Mouse (Mus musculus) myocyte (in vitro differentiated cells): ENCODE measurements around the gene Zbtb11. TPM values are rescaled to one million over a fixed set of nuclear protein-coding genes. Genes with fewer than 3 reads are reported as not detected.

Experiments used
- H3K27me3 ChIP-seq: one replicate; pipeline ENCODE4 v1.6.1; 2011; ENCODE audit not compliant: control insufficient read depth, insufficient read depth, insufficient read length
- H3K36me3 ChIP-seq: one replicate; pipeline ENCODE4 v1.6.1; 2011; ENCODE audit not compliant: control insufficient read depth, insufficient read depth
- H3K4me2 ChIP-seq: one replicate; pipeline ENCODE4 v1.6.1; 2011; ENCODE audit warnings: low read depth, control low read depth
- H3K4me3 ChIP-seq: one replicate; pipeline ENCODE4 v1.5.1; 2011; ENCODE audit warnings: mild to moderate bottlenecking, control low read depth, moderate library complexity
- H3K79me2 ChIP-seq: one replicate; pipeline ENCODE4 v1.6.1; 2011; ENCODE audit not compliant: control insufficient read depth, insufficient read depth
- H3ac ChIP-seq: one replicate; pipeline ENCODE4 v1.6.1; 2011; ENCODE audit not compliant: control insufficient read depth, insufficient read length
- CEBPB ChIP-seq: IDR thresholded peaks from 2 replicates; pipeline ENCODE4 v1.6.1; 2011; ENCODE audit warnings: mild to moderate bottlenecking, moderate library complexity; ENCODE audit not compliant: poor library complexity, insufficient read depth, severe bottlenecking
- E2F4 ChIP-seq: IDR thresholded peaks from one replicate; pipeline ENCODE4 v1.6.1; 2011; ENCODE audit warnings: mild to moderate bottlenecking, control low read depth, moderate library complexity; ENCODE audit not compliant: insufficient read depth
- MAX ChIP-seq: IDR thresholded peaks from one replicate; pipeline ENCODE4 v1.6.1; 2011; ENCODE audit warnings: low read depth, mild to moderate bottlenecking, control low read depth
- MYOD1 ChIP-seq, 3 experiments: IDR thresholded peaks; one replicate each; pipeline ENCODE4 v1.6.1; 2011; ENCODE audit warnings: control low read depth in 2 of 3, low read depth in 2 of 3, mild to moderate bottlenecking in 2 of 3, moderate library complexity in 1 of 3; ENCODE audit not compliant: insufficient read length in 2 of 3, control insufficient read depth in 1 of 3
- MYOG ChIP-seq, 3 experiments: IDR thresholded peaks; one replicate each; pipeline ENCODE4 v1.6.1; 2011; ENCODE audit warnings: control low read depth in 2 of 3, low read depth in 2 of 3, mild to moderate bottlenecking in 2 of 3; ENCODE audit not compliant: insufficient read length in 2 of 3, control insufficient read depth in 1 of 3, insufficient read depth in 1 of 3
- POLR2A ChIP-seq: IDR thresholded peaks from one replicate; pipeline ENCODE4 v1.6.1; 2011; ENCODE audit warnings: low read depth, mild to moderate bottlenecking, control low read depth, moderate library complexity; ENCODE audit not compliant: insufficient read length
- POLR2AphosphoS2 ChIP-seq: IDR thresholded peaks from one replicate; pipeline ENCODE4 v1.6.1; 2011; ENCODE audit warnings: low read depth, control low read depth; ENCODE audit not compliant: insufficient read length
- REST ChIP-seq: IDR thresholded peaks from one replicate; pipeline ENCODE4 v1.6.1; 2011; ENCODE audit warnings: mild to moderate bottlenecking, control low read depth, moderate library complexity; ENCODE audit not compliant: insufficient read depth, insufficient read length
- SRF ChIP-seq: IDR thresholded peaks from one replicate; pipeline ENCODE4 v1.6.1; 2011; ENCODE audit warnings: low read depth; ENCODE audit not compliant: control insufficient read depth, insufficient read length
- TCF12 ChIP-seq: IDR thresholded peaks from one replicate; pipeline ENCODE4 v1.6.1; 2011; ENCODE audit warnings: mild to moderate bottlenecking, control low read depth; ENCODE audit not compliant: poor library complexity, insufficient read depth, severe bottlenecking
- TCF3 ChIP-seq: IDR thresholded peaks from one replicate; pipeline ENCODE4 v1.6.1; 2011; ENCODE audit warnings: low read depth, control low read depth; ENCODE audit not compliant: insufficient read length
- USF1 ChIP-seq: IDR thresholded peaks from one replicate; pipeline ENCODE4 v1.6.1; 2011; ENCODE audit warnings: low read depth, mild to moderate bottlenecking, control low read depth, moderate library complexity
- polyA plus RNA-seq: library from polyadenylated mRNA; unstranded; fragments of >200 nt; fragmentation: generic; extraction: Trizol; gene quantifications from one replicate; pipeline ENCODE4 v1.2.1, GENCODE M21; 2012; ENCODE audit warnings: missing spikeins

Gene Zbtb11
- polyA plus RNA-seq, 1 experiment, result 5.1 TPM

DNA sequence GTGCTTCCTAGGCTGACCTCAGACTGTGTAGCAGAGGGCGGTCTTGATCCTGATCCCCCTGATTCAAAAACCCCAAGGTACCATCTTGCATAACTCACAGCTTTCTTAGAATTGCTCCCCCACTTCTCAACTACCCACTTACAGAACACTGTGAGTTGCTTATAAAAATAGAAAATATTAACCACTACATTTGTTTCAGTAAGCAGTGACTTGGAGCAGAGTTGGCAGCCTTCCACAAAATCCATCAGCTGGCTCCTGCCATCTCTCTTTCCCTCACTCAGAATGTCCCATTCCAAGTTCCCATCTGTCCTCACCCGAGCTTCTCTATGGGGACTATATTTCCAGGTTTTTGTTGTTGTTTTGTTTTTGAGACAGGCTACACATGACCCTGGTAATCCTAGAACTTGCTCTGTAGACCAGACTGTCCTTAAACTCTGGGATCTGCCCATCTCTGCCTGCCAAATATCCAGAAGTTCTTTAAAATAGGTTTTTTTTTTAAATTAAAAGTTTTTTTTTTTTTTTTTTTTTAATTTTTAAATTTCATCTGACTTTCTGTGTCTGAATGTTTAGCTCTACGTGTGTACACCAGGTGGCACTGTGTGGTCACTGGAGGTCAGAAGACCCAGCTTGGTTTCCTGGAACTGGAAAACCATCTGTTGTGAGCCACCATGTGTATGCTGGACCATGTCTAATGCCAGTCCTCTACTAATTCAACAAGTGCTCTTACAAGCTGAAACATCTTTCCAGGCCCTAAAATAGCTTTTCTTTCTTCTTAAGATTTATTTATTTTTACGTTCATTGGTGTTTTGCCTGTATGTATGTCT, 9.3 kb upstream of the Zbtb11 start:
- Histone ChIP-seq H3K27me3 (no peaks in the 10 kb centered on the region), H3K4me2 (peak overlapping the region; percentile 34), H3K36me3 (peaks cover 12% of the 10 kb centered on the region), H3ac (no peak overlapping the region), H3K4me3 (no peak overlapping the region), H3K79me2 (peaks cover 29% of the 10 kb centered on the region)
- TF ChIP-seq SRF, result no peak
- no peak for TF ChIP-seq MYOD1 (IDR thresholded peaks at IDR 0.05; ENCODE audit: control insufficient read depth in 1 of 3, insufficient read length in 2 of 3, low read depth in 2 of 3)
- TF ChIP-seq TCF12, result no peak

DNA sequence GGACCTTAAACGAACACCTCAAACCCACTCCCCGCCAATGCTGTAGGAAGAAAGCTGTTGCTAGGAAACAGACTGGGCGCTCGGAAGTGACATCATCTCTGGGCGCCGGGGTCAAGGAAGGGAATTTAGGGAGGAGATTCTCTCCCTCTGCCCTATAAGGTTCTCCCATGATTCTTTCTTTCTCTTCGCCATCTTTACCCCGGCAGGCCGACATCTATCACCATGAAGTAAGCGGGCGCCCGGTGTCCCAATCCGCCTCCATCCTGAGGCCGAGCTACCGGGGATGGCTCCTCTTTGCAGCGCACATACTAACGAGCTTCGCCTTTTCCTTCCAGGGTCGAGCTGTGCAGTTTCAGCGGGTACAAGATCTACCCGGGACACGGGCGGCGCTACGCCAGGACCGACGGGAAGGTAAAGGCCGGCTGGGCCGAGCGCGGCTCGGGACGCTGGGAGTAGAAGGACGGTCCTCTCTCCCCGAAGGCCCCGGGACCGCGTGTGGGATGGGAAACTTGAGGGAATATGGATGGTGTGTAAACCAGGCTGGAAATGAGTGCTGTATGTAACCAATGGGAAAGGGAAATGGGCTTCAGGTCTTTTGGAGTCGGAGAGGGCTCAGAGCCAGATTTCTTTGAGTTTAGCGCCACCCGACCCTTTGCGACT, 7.3 kb upstream of the Zbtb11 start, which contains the start of gene Rpl24:
Rpl24 (plus strand) TSS at position 64 of the 660 bp plus-strand sequence.
- Histone ChIP-seq H3K36me3 (peaks cover 30% of the 10 kb centered on the region), H3ac (peak within 1 kb of the TSS; percentile 86), H3K4me3 (peak within 1 kb of the TSS; percentile 89), H3K27me3 (no peaks in the 10 kb centered on the region), H3K4me2 (peak within 1 kb of the TSS; percentile 95), H3K79me2 (peaks cover 44% of the 10 kb centered on the region)
- TF ChIP-seq REST (no peak), CEBPB (no peak), MYOD1 (IDR thresholded peaks at IDR 0.05; ENCODE audit: control insufficient read depth in 1 of 3, insufficient read length in 2 of 3, low read depth in 2 of 3) (no peak), SRF (peak; percentile 85), POLR2A (peak; percentile 55), POLR2AphosphoS2 (peak; percentile 70), MAX (no peak), MYOG (IDR thresholded peaks at IDR 0.05; ENCODE audit: control insufficient read depth in 1 of 3, insufficient read depth in 1 of 3, insufficient read length in 2 of 3, low read depth in 2 of 3) (no peak), USF1 (no peak), TCF3 (no peak), E2F4 (no peak), TCF12 (no peak)

DNA sequence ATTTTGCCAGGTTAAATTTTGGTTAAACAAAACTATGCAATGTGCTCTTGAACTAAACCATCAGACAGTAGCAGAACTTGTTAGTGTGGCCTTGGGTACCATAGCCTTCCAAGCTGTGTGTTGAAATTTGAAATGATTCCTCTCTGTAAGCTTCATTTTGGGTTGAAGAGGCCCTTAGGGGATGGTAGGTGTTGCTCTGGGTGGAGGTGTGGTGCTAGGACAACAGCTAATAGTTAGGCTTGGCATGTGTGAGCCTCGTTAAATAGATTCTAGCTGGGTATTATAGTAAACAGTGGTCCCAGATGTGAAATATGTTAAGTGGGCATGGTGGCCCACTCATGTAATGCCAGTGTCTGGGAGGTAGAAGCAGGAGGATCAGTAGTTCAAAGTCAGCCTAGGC, 6.5 kb upstream of the Zbtb11 start:
- Histone ChIP-seq H3K4me3 (peak overlapping the region; percentile 89), H3ac (peak overlapping the region; percentile 86), H3K4me2 (peak overlapping the region; percentile 95), H3K79me2 (peaks cover 44% of the 10 kb centered on the region), H3K27me3 (no peaks in the 10 kb centered on the region), H3K36me3 (peaks cover 36% of the 10 kb centered on the region)
- no peak for TF ChIP-seq TCF3
- TF ChIP-seq REST, result no peak
- no peak for TF ChIP-seq CEBPB
- TF ChIP-seq POLR2AphosphoS2, result no peak
- TF ChIP-seq MYOD1 (IDR thresholded peaks at IDR 0.05; ENCODE audit: control insufficient read depth in 1 of 3, insufficient read length in 2 of 3, low read depth in 2 of 3), result no peak
- no peak for TF ChIP-seq SRF
- no peak for TF ChIP-seq MYOG (IDR thresholded peaks at IDR 0.05; ENCODE audit: control insufficient read depth in 1 of 3, insufficient read depth in 1 of 3, insufficient read length in 2 of 3, low read depth in 2 of 3)
- TF ChIP-seq E2F4, result no peak
- no peak for TF ChIP-seq TCF12

DNA sequence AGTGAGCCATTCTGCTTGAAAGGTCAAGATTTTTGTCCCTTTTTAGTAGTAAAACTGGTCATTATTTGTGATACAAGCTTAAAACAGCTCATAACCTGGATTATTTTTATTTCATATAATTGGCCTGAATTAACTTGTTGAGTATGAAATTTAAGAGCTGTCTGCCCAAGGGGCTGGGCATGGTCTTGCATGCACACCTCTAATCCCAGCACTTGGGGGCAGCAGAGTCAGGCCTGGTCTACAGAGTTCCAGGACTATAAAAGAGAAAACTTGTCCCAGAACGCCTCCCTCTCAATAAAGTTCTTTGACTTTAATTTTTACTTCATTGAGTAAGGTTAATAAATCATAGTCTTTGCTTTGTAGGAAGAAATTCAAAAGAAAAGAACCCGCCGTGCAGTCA, 4.5 kb upstream of the Zbtb11 start:
- H3K27me3 ChIP-seq, result no peaks in the 10 kb centered on the region
- TF ChIP-seq MYOD1 (IDR thresholded peaks at IDR 0.05; ENCODE audit: control insufficient read depth in 1 of 3, insufficient read length in 2 of 3, low read depth in 2 of 3), result no peak
- no peak for TF ChIP-seq SRF
- no peak for TF ChIP-seq POLR2A
- no peak for TF ChIP-seq TCF12
- no peak for TF ChIP-seq CEBPB
- TF ChIP-seq POLR2AphosphoS2, result no peak
- no peak for TF ChIP-seq E2F4
- TF ChIP-seq MAX, result no peak
- TF ChIP-seq MYOG (IDR thresholded peaks at IDR 0.05; ENCODE audit: control insufficient read depth in 1 of 3, insufficient read depth in 1 of 3, insufficient read length in 2 of 3, low read depth in 2 of 3), result no peak
- TF ChIP-seq USF1, result no peak
- no peak for TF ChIP-seq TCF3
- TF ChIP-seq REST, result no peak

DNA sequence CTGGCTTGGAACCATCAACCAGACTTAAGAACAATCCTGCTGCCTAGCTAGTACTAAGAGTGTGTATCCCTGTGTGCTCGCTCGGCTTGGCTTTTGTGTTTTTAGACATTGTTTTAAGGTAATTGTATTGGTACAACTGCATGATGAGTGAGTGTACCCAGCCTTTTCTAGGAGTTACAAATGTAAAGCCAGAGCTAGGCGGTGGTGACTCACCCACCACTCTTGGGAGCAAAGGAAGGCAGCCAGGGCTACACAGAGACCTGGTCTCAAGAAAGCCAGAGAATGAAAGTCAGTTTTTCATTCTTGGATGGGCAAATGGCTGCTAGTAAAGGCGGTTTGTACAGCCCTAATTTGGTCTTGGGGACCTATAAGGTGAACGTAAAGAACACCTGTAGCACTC, 3.3 kb upstream of the Zbtb11 start:
- Histone ChIP-seq H3K79me2 (peaks cover 54% of the 10 kb centered on the region), H3K36me3 (peaks cover 36% of the 10 kb centered on the region), H3ac (no peak overlapping the region), H3K27me3 (no peaks in the 10 kb centered on the region), H3K4me2 (peak overlapping the region; percentile 54), H3K4me3 (no peak overlapping the region)
- no peak for TF ChIP-seq CEBPB
- no peak for TF ChIP-seq REST
- no peak for TF ChIP-seq MYOD1 (IDR thresholded peaks at IDR 0.05; ENCODE audit: control insufficient read depth in 1 of 3, insufficient read length in 2 of 3, low read depth in 2 of 3)
- no peak for TF ChIP-seq MYOG (IDR thresholded peaks at IDR 0.05; ENCODE audit: control insufficient read depth in 1 of 3, insufficient read depth in 1 of 3, insufficient read length in 2 of 3, low read depth in 2 of 3)
- no peak for TF ChIP-seq TCF3
- TF ChIP-seq E2F4, result no peak
- TF ChIP-seq MAX, result no peak
- no peak for TF ChIP-seq SRF
- no peak for TF ChIP-seq POLR2A
- no peak for TF ChIP-seq USF1
- no peak for TF ChIP-seq TCF12
- TF ChIP-seq POLR2AphosphoS2, result no peak

More for the DNA sequence above, 4.5 kb upstream of the Zbtb11 start:
- peaks cover 44% of the 10 kb centered on the region for H3K79me2 ChIP-seq
- H3ac ChIP-seq, result no peak overlapping the region
- peaks cover 36% of the 10 kb centered on the region for H3K36me3 ChIP-seq
- H3K4me2 ChIP-seq, result peak overlapping the region; percentile 54
- H3K4me3 ChIP-seq, result no peak overlapping the region
